In the genomic region with DNA sequence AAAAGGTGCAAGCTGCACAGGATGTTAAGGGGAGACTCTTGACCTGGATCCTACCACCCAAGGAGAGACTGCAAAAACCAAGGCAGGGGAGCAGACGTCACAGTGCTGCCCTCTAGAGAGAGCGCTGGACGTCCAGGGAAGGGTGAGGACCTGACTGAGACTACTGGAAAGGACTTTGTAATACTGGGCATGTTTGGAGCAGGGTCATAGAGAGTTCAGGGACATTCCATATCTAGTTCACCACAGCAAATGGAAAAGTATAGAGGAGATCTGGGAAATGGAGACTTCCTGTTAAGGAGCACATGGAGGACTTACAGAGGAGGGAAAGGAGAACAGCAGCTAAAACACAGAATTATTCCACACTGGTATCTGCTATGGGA, we compare ENCODE assay signal across 14 mouse cellular contexts. TPM values are rescaled to one million over a fixed set of nuclear protein-coding genes. Genes with fewer than 3 reads are reported as not detected.
DNase-seq lines count a peak whose midpoint lies in the region; ATAC-seq and TF ChIP-seq lines count a peak whose summit lies in the region.
"Had no signal": no experiment of that assay in that cellular context is flagged by ENCODE, and none has a peak within 500 bp of the region (broad histone marks: within the 10 kb centered on the region; RNA-seq: fewer than 3 reads in every experiment).

No protein-coding gene starts in this region.

- H3K4me1 ChIP-seq in kidney, embryonic 16.5 days (ENCODE audit: insufficient read depth, low read length) = peaks cover 25% of the 10 kb centered on the region
- H3K4me1 ChIP-seq in embryonic facial prominence, embryonic 14.5 days (ENCODE audit: control insufficient read depth, insufficient read depth, low read length) = peaks cover 3% of the 10 kb centered on the region; the same call in 1 of the 2 replicates
- no peaks in the 10 kb centered on the region; the same call in 1 of the 2 replicates for H3K4me1 ChIP-seq in liver, embryonic 16.5 days (ENCODE audit: control insufficient read depth, low read depth, low read length)
- H3K4me1 ChIP-seq in hindbrain, embryonic 13.5 days (replicated peaks) = no peaks in the 10 kb centered on the region

- H3K9me3 ChIP-seq in kidney, embryonic 16.5 days (ENCODE audit: low read length) = no peaks in the 10 kb centered on the region
- no peaks in the 10 kb centered on the region for H3K9me3 ChIP-seq in embryonic facial prominence, embryonic 14.5 days (ENCODE audit: control insufficient read depth, low read length)
- no peaks in the 10 kb centered on the region for H3K9me3 ChIP-seq in liver, embryonic 16.5 days (replicated peaks; ENCODE audit: control insufficient read depth, low read length)
- H3K9me3 ChIP-seq in hindbrain, embryonic 13.5 days = no peaks in the 10 kb centered on the region
- H3K9me3 ChIP-seq: embryonic facial prominence, embryonic 12.5 days; liver, embryonic 13.5 days; midbrain, embryonic 10.5 days had no signal

- TF ChIP-seq CTCF in gastrocnemius, adult 2 months (IDR thresholded peaks at IDR 0.05) = no peak

- no peak overlapping the region for H3K9ac ChIP-seq in kidney, embryonic 16.5 days (replicated peaks; ENCODE audit: low read length)
- H3K9ac ChIP-seq in embryonic facial prominence, embryonic 14.5 days (ENCODE audit: low read depth, low read length) = no peak overlapping the region
- H3K9ac ChIP-seq in liver, embryonic 16.5 days (ENCODE audit: low read depth, low read length) = no peak overlapping the region
- no peak overlapping the region for H3K9ac ChIP-seq in hindbrain, embryonic 13.5 days
- H3K9ac ChIP-seq: embryonic facial prominence, embryonic 12.5 days; liver, embryonic 13.5 days had no signal

- no peak overlapping the region for H3K4me3 ChIP-seq in gastrocnemius, adult 2 months
- no peak overlapping the region for H3K4me3 ChIP-seq in kidney, embryonic 16.5 days (ENCODE audit: low read length)
- H3K4me3 ChIP-seq in embryonic facial prominence, embryonic 14.5 days (ENCODE audit: low read depth, low read length) = no peak overlapping the region
- H3K4me3 ChIP-seq in liver, embryonic 16.5 days (ENCODE audit: low read depth, low read length) = no peak overlapping the region
- H3K4me3 ChIP-seq in hindbrain, embryonic 13.5 days = no peak overlapping the region
- H3K4me3 ChIP-seq: embryonic facial prominence, embryonic 12.5 days; liver, embryonic 13.5 days; midbrain, embryonic 10.5 days had no signal

- H3K36me3 ChIP-seq in kidney, embryonic 16.5 days (ENCODE audit: insufficient read depth, low read length) = peaks cover 10% of the 10 kb centered on the region
- H3K36me3 ChIP-seq in embryonic facial prominence, embryonic 14.5 days (ENCODE audit: control insufficient read depth, insufficient read depth, low read length) = no peaks in the 10 kb centered on the region
- no peaks in the 10 kb centered on the region for H3K36me3 ChIP-seq in liver, embryonic 16.5 days (ENCODE audit: control insufficient read depth, insufficient read depth)
- no peaks in the 10 kb centered on the region for H3K36me3 ChIP-seq in hindbrain, embryonic 13.5 days
- H3K36me3 ChIP-seq: embryonic facial prominence, embryonic 12.5 days; liver, embryonic 13.5 days; midbrain, embryonic 10.5 days had no signal

- H3K27me3 ChIP-seq in kidney, embryonic 16.5 days (ENCODE audit: insufficient read depth, low read length) = no peaks in the 10 kb centered on the region
- H3K27me3 ChIP-seq in embryonic facial prominence, embryonic 14.5 days (replicated peaks; ENCODE audit: control insufficient read depth, insufficient read depth, low read length) = no peaks in the 10 kb centered on the region
- no peaks in the 10 kb centered on the region for H3K27me3 ChIP-seq in liver, embryonic 16.5 days (ENCODE audit: control insufficient read depth, insufficient read depth, low read depth, low read length)
- H3K27me3 ChIP-seq in hindbrain, embryonic 13.5 days = no peaks in the 10 kb centered on the region
- H3K27me3 ChIP-seq: embryonic facial prominence, embryonic 12.5 days; liver, embryonic 13.5 days had no signal

- 50% methylated on average over 3 of the region's 3 CpGs for WGBS in kidney, embryonic 16.5 days
- 43% methylated on average over 3 of the region's 3 CpGs for WGBS in embryonic facial prominence, embryonic 14.5 days
- 52% methylated on average over 3 of the region's 3 CpGs for WGBS in liver, embryonic 16.5 days (ENCODE audit: insufficient replicate concordance)
- WGBS in hindbrain, embryonic 13.5 days = 36% methylated on average over 3 of the region's 3 CpGs

- intact Hi-C loops in gastrocnemius, adult 2 months (cut with DNase I) = no loop called here
- intact Hi-C loops in gastrocnemius, postnatal 36 days (cut with DNase I) = no loop called here

- H3K27ac ChIP-seq in gastrocnemius, adult 2 months = peak overlapping the region; percentile 94
- peak overlapping the region; percentile 57; the same call in 1 of the 2 replicates for H3K27ac ChIP-seq in kidney, embryonic 16.5 days (ENCODE audit: low read length)
- H3K27ac ChIP-seq in embryonic facial prominence, embryonic 14.5 days (replicated peaks; ENCODE audit: low read depth, low read length) = peak overlapping the region; percentile 15; the same call in 1 of the 2 replicates
- no peak overlapping the region for H3K27ac ChIP-seq in liver, embryonic 16.5 days (ENCODE audit: low read length)
- H3K27ac ChIP-seq in hindbrain, embryonic 13.5 days = no peak overlapping the region
- H3K27ac ChIP-seq: midbrain, embryonic 10.5 days had no signal

- H3K4me2 ChIP-seq in kidney, embryonic 16.5 days (replicated peaks; ENCODE audit: low read depth, low read length) = no peak overlapping the region
- no peak overlapping the region for H3K4me2 ChIP-seq in embryonic facial prominence, embryonic 14.5 days (ENCODE audit: low read depth, low read length)
- no peak overlapping the region for H3K4me2 ChIP-seq in liver, embryonic 16.5 days (ENCODE audit: low read depth, low read length)
- H3K4me2 ChIP-seq in hindbrain, embryonic 13.5 days = no peak overlapping the region
- H3K4me2 ChIP-seq: embryonic facial prominence, embryonic 12.5 days; liver, embryonic 13.5 days had no signal

- no peak for ATAC-seq in kidney, embryonic 16.5 days (ENCODE audit: low FRiP score, low TSS enrichment)
- no peak for ATAC-seq in embryonic facial prominence, embryonic 14.5 days (ENCODE audit: low read depth)
- peak; percentile 35; the same call in 1 of the 2 replicates for ATAC-seq in liver, embryonic 16.5 days (ENCODE audit: low read depth)
- no peak for ATAC-seq in hindbrain, embryonic 13.5 days (ENCODE audit: low FRiP score)
- ATAC-seq: forebrain, embryonic 16.5 days had no signal

- peak; percentile 48 for DNase-seq in gastrocnemius, adult 2 months
- DNase-seq in gastrocnemius, postnatal 36 days = no peak
- no peak for DNase-seq in kidney, adult 11 months
- DNase-seq in embryonic facial prominence, embryonic 14.5 days (ENCODE audit: low spot score) = no peak
- no peak for DNase-seq in thymus, postnatal 25 days
- DNase-seq: cerebellum, postnatal 10 days; liver, embryonic 13.5 days; thymus, adult 18-20 months had no signal

RNA-seq across cellular contexts. Expression of gene Rcsd1, which starts 29.9 kb away (rescaled TPM):
- 10 to 100 TPM; 93.3 to 95.0 TPM for total RNA-seq in gastrocnemius, adult 2 months (2021)
- total RNA-seq in gastrocnemius, postnatal 36 days (2021) = 10 to 100 TPM; 96.2 to 99.4 TPM
- polyA plus RNA-seq in kidney, embryonic 16.5 days (2015; fragmentation: Nextera tagmentation; extraction: Ambion mirVana) = 54.9 and 61.4 TPM in 2 replicates
- 11.1 and 14.9 TPM in 2 replicates for polyA plus RNA-seq in embryonic facial prominence, embryonic 14.5 days (2014; fragmentation: Nextera tagmentation; extraction: Ambion mirVana)
- polyA plus RNA-seq in liver, embryonic 16.5 days (2015; fragmentation: Nextera tagmentation; extraction: Ambion mirVana) = 12.1 and 12.8 TPM in 2 replicates
- 12.4 and 13.5 TPM in 2 replicates for polyA plus RNA-seq in hindbrain, embryonic 13.5 days (2015; fragmentation: Nextera tagmentation; extraction: Ambion mirVana)

RNA-seq across cellular contexts. Expression of gene Mpzl1, which starts 45.3 kb away (rescaled TPM):
- 1 to 10 TPM; 7.0 to 8.7 TPM for total RNA-seq in gastrocnemius, adult 2 months (2021)
- total RNA-seq in gastrocnemius, postnatal 36 days (2021) = 1 to 10 TPM; 8.6 to 9.1 TPM
- 221 and 236 TPM in 2 replicates for polyA plus RNA-seq in kidney, embryonic 16.5 days (2015; fragmentation: Nextera tagmentation; extraction: Ambion mirVana)
- polyA plus RNA-seq in embryonic facial prominence, embryonic 14.5 days (2014; fragmentation: Nextera tagmentation; extraction: Ambion mirVana) = 157 and 170 TPM in 2 replicates
- polyA plus RNA-seq in liver, embryonic 16.5 days (2015; fragmentation: Nextera tagmentation; extraction: Ambion mirVana) = 21.9 and 23.9 TPM in 2 replicates
- 151 and 157 TPM in 2 replicates for polyA plus RNA-seq in hindbrain, embryonic 13.5 days (2015; fragmentation: Nextera tagmentation; extraction: Ambion mirVana)

Comparison
In these comparisons a context has a peak if more than half of its experiments do, and no peak if none do; other contexts are left out.
1. H3K27ac ChIP-seq: peak in gastrocnemius, adult 2 months (single experiment), kidney, embryonic 16.5 days (single experiment) and embryonic facial prominence, embryonic 14.5 days (single experiment); none in liver, embryonic 16.5 days (single experiment) and hindbrain, embryonic 13.5 days (single experiment).